Mouse (Mus musculus) layer of hippocampus, adult 11-12 months (tissue): Measurements from ENCODE around the gene Incenp.
"Not testable (repeated sequence)": the region's sequence is repeated elsewhere in the genome, so short reads cannot be mapped to it uniquely, and the experiment has no call there.

Experiments used
- DNase-seq: peaks from one replicate; pipeline ENCODE4 v3.0.0; 2022; ENCODE audit warnings: low spot score

Incenp gene

DNA sequence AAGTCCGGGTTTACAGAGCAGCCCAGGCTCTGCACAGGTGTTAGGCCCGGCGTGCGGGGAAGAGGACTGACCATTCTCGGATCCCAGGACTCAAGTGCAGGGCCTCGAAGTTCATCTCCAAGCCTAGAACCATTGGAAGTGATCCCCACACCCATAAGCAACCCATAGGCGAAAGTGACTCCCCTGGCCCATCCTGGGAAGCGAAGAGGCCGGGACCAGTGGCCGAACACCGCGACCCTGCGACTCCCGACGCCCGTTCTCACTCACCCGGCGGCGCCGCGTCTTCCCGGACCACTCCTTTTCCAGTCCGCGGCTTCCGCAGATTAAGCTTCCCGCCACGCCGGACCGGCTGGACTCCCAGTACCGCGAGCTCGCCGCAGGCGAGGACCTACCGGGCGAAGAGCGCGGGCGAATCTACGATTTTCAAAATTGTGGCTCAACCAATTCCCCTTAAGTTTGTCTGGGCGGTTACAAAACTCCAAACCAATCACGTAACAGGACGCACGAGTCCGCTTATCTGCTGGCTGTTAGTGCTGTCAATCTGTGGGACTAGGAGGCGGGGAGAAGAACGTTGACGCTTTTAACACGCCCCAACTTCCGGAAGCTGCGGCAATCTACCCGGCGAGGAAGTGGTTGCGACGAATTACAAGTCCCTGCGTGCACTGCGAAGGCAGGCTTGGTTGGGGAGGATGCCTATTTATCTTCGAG is at the start of gene Incenp:
Incenp (minus strand) TSS at position 480 of the 708 bp plus-strand sequence.
- DNase-seq, result peak; percentile 95

DNA sequence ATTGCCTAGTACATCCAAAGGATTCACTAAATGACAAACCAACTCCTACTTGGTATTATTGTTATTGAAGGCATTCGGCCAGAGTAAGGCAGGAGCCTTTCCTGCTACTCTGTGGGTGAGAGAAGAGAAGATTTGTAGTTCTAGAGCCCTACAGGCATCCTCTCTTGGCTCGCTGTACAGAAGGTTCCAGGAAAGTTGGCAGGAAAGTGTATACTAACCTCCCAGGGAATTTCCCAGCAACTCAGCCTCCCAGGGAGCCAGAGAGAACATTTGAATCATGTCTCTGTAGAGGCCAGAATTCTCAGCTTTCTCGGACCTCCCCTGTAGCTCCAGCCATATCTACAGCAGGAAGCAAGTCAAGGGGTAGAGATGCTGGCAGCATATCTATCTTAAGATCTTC is 47.6 kb upstream of the Incenp start:
- no peak for DNase-seq

DNA sequence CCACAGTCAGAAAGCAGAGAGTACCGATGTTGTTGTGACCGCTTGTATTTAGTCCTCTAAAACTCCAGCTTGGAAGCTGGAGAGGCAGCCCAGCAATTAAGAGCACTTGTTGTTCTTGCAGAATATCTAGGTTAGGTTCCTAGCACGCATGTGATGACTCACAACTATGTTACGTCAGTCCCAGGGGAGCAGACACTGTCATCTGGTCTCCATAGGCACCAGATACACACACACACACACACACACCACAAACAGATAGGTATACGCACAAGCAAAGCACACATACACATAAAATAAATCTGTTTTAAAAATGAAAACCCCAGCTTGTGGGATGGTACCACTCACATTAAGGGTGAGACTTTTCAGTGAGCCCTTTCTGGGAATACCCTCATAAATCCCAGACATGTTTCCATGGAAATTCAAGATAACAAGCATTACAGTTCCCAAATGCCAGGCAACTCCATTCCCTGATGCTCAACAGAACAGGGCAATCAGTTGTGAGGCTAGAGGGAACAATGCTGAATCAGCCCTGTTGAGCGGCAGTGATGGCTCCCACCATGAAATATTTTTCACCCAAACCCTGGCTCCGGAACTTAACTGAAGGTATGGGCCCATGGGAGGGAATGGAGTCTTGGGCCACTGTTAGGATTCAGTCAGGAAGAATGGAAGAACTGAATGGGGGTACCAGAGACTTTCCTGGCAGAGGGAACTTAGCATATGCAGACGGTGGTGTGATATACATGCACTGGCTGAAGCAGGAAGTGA is 46.6 kb upstream of the Incenp start:
- no peak for DNase-seq

GRCm38 (mm10) chr19:9942539-9943533 is 43.5 kb upstream of the Incenp start:
- no peak for DNase-seq

- DNase-seq, result no peak
Observed at GRCm38 (mm10) chr19:9941809-9942208, 42.5 kb upstream of the Incenp start.

GRCm38 (mm10) chr19:9940903-9941302 is 41.6 kb upstream of the Incenp start:
- peak; percentile 69 for DNase-seq

- no peak for DNase-seq
Observed at GRCm38 (mm10) chr19:9939841-9940240, 40.5 kb upstream of the Incenp start.

GRCm38 (mm10) chr19:9938824-9939303 is 39.5 kb upstream of the Incenp start:
- no peak for DNase-seq

- DNase-seq, result no peak
Observed at GRCm38 (mm10) chr19:9938156-9938823, 38.9 kb upstream of the Incenp start.

GRCm38 (mm10) chr19:9937428-9937827 is 38.1 kb upstream of the Incenp start:
- no peak for DNase-seq

GRCm38 (mm10) chr19:9936579-9936978 is 37.2 kb upstream of the Incenp start:
- no peak for DNase-seq

GRCm38 (mm10) chr19:9933908-9934307 is 34.6 kb upstream of the Incenp start:
- DNase-seq, result no peak

DNA sequence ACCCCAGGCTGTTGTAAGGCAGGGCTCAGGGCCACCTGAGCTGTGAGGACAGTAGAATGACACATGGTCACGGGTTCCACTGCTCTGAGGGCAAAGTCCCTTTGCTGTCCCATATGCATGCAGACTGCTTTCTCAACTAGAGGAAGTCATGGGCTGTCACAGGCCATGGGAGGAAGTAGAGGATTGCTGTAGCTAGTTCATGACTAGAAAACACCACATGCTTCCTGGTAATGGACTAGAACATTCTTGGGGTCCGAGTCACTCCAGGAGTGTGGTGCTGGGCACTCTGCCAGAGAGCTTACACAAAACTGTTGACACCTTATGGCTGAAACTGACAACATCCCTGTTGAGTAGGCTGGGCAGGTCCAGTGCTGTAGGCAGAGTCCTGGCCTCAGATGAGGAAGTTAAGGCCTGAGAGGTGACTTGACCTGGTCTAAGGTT is 31.8 kb upstream of the Incenp start:
- DNase-seq, result not testable (repeated sequence)

GRCm38 (mm10) chr19:9928089-9928488 is 28.7 kb upstream of the Incenp start:
- no peak for DNase-seq

- DNase-seq, result no peak
Observed at GRCm38 (mm10) chr19:9924769-9925272, 25.5 kb upstream of the Incenp start.

- no peak for DNase-seq
Observed at GRCm38 (mm10) chr19:9924034-9924768, 24.9 kb upstream of the Incenp start.

GRCm38 (mm10) chr19:9923048-9923447 is 23.7 kb upstream of the Incenp start:
- no peak for DNase-seq

DNA sequence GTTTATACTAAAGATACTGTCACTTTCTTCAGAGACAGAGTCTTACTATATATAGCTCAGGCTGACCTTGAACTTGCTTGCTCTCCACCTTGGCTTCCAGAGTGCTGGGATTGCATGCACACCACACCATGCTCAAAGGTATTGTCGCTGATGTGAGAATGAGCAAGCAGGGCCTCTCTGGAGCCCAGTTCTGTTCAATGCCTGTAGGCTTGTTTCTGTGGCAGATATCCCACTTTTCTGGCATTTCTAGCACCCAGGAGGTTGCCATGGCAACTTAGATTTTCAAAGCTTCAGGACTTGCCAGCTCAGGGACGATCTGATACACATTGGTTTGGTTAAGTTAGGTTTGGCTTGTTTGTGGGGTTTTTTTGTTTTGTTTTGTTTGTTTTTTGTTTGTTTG is 22.9 kb upstream of the Incenp start:
- DNase-seq, result peak; percentile 81

- DNase-seq, result peak; percentile 86
Observed at GRCm38 (mm10) chr19:9920835-9921784, 21.8 kb upstream of the Incenp start.
